Mouse (Mus musculus) cerebellum, postnatal 4 days (tissue): ENCODE measurements at regions not wholly inside any gene's neighbourhood (a gene's known extent, or its start where the extent isn't known, plus 50 kb on each side); places are given as distances from the start of the nearest gene placed in this dataset.
A peak's percentile ranks its signal among the peaks of the same experiment; 100 is the strongest.

Experiments
- DNase-seq, 2 experiments: peaks; one replicate each; pipeline ENCODE4 v3.0.0; 2022; ENCODE audit warnings: low spot score in 2 of 2, mixed read lengths in 1 of 2

DNA sequence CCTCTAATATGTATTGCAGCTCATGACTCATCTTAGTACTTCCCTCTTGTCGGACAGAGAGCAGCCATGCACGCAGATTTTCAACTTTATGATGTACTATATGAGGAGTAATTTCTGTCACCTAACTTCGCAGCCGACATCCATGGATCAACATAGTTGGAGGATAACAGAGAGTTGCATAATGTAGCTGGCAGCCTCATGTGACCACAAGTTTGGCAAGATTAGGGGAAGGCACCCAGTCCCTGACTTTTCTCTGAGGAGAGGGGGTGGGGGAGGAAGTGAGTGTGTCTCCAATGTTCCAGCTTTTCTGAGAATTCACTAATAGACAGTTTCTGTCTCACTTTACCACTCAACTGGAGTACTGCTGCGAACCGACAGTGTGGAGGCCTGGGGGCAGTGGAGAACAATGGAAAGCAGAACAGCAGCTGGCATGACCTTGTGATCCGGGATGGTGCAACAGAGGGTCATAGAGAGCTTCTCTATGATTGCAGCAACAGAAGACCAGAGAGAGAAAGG, 424.0 kb downstream of the Ptprc start:
- no peak for DNase-seq

- no peak for DNase-seq
Observed at GRCm38 (mm10) chr1:137750894-137751293, 424.6 kb downstream of the Ptprc start.

DNA sequence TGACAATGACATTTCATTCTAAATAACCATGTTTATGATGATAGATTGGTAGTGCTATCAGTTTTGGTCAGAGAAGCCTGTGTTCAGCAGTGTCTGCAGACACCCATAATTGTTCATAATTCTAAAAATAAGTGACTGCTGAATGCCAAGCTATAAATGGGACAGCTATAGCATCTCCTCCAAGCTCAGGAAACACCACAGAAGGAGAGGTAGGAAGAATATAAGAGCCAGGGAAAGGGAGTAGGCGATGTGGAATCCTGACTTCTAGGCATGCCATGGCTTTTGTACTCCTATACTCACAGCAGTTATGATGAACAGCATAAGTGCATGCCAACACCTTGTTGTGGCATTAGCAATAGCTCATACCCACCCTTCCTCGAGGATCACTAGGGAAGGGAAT, 429.4 kb downstream of the Ptprc start:
- DNase-seq: no peak

- DNase-seq: no peak
Observed at GRCm38 (mm10) chr1:137738157-137738851, 437.2 kb downstream of the Ptprc start.

DNA sequence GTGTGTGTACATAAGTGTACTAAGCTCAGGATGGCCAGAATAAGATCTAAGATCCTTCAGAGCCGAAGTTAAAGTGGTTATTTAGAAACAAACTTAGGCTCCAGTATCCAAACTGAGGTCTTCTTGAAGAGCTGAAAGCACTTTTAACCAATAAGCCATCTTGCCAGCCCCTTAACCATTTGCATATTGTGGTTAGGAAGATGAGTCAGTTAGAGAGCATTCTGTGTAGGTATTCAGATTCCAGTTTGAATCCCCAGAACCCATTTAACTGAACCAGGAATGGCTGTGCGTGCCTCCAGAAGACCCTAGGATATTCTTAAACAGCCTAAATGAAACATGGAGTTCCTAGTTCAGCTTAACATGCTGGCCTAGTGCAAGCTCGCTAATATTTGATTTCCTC, 471.6 kb downstream of the Ptprc start:
- no peak for DNase-seq

DNA sequence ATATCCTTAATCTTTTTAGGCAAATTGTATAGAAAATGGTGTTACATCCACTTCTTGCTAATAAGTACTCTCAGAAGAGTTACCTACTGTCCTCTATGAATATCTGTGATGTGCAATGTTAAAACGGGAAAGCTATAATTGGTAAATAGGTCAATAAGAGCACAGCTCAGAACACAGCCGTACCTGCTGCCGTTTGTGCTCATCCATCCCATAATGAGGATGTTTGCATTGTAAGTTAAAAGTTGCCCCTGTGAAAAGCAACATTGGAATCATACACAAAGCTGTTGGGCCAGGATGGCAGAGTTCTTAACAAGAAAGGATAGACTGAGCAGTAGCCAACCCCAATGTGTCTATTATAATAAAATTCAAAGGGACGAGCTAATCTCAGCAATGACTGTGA, 476.6 kb downstream of the Ptprc start:
- DNase-seq: no peak

- DNase-seq: no peak
Observed at GRCm38 (mm10) chr1:137697289-137697688, 478.2 kb downstream of the Ptprc start.

DNA sequence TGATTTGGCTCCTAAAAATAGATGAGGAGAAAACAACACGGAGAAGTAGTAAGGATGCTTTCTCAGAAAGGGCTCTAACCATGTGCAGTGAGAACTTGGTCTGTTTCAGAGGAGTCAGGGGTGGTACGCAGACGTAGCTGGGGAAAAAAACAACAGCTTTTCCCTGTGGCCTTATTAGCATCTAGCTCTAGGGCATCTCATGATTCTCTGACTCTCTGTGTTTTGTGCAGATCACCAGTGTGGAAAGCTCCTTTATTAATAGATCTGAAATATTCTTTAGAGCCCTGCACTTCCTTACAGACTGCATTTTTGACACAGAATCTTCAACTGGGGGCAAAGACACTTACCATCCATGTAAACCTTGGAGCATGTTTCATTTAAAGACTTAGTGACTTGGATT, 478.7 kb downstream of the Ptprc start:
- no peak for DNase-seq

DNA sequence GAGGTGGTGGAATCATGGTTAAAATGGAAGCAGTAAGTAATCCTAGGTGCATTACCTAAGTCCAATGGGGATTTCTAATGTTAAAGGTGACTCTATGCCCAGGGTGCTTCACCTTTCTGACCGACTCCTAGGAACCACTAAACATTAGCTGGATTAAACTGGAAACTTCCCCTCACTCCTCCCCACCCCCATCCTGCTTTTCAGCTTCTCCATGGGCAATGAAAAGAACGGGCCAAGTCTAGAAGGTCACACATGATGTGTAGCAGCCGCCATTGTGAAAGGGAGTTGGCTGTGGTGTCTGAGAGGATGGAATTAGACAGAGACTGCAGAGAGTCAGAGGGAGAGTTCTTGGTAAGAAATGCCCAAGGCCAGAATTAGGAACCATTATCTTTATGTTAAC, 479.8 kb downstream of the Ptprc start:
- no peak for DNase-seq

- DNase-seq: no peak
Observed at GRCm38 (mm10) chr1:137692525-137692924, 483.0 kb downstream of the Ptprc start.

- peak in 1 of 2 experiments; percentile 32 for DNase-seq
Observed at GRCm38 (mm10) chr1:137690860-137691595, 484.5 kb downstream of the Ptprc start.

DNA sequence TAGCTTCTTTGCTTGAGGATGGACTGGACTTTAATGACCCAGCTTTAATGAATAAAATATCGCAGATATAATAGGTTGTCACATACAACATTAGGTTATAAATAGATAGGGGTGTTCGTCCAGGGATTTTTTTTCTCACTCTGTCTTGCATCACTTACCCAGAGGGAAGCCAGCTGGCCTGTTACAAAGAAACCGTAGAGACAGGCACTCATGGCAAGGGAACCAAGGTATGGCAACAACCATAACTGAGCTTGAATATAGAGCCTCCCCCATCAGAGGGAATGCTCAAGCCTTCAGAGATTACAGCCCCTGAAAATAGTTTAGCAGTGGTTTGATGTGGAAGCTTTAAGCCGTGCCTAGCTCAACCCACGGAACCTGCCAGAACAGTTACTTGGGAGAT, 504.9 kb downstream of the Ptprc start:
- no peak for DNase-seq

DNA sequence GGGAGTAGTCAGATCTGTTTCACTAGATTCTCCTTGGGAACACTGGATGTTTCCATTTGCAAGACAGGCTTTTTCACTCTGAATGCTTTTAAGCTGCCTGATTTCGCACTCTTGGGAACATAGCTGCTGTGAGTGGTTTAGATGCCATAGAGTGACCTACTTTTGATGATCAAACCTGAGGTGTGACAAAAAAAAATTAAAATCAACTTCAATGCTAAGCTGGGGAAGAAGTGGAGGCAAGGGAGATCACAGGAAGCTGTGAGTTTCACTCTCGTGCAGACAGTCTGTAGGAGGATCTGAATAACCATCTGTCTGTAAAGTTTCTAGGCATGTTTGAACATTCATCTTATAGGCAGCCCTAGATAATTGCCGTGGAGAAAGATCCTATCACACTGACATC, 505.7 kb downstream of the Ptprc start:
- DNase-seq: no peak

DNA sequence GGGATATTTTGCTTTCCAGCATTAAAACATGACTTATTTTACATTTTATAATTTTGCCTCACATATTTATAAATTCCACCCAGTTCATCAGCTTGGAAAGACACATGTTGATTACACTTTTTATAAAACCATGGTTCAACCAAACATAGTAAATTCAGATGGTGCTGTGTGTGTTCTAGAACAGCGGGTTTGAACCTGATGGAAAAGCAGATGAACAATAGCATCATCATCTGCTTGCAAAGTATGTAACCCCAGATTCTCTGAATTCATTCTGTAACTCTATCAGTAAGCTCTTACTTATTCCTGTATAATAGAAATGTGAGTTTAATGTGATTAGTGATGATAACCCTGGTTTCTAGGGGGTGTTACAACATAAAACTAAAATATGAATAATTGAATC, 517.4 kb downstream of the Ptprc start:
- no peak for DNase-seq

GRCm38 (mm10) chr1:137656900-137657458, 518.5 kb downstream of the Ptprc start:
- DNase-seq: peak; percentile 37 to 67

- DNase-seq: no peak
Observed at GRCm38 (mm10) chr1:137654171-137654570, 521.3 kb downstream of the Ptprc start.

DNA sequence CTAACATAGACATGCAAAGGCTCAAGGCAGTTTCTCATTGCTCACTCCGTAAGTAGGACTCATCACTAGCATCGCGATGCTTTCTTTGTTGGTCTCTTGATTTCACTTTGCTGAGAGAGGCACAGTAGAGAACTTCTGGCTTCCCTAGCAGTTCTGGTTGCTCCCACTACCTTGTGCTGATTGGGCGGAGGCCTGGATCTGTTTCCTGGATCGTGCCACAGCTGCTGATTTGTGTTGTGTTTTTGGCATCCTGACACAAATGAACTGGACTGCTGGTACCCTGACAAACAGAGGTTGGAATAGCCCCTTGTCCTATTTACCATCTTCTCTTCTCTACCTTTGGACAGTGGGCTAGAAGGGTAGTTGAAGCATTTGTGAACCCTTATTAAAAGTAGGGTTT, 522.0 kb downstream of the Ptprc start:
- no peak for DNase-seq

GRCm38 (mm10) chr1:137650629-137651028, 524.9 kb downstream of the Ptprc start:
- no peak for DNase-seq

DNA sequence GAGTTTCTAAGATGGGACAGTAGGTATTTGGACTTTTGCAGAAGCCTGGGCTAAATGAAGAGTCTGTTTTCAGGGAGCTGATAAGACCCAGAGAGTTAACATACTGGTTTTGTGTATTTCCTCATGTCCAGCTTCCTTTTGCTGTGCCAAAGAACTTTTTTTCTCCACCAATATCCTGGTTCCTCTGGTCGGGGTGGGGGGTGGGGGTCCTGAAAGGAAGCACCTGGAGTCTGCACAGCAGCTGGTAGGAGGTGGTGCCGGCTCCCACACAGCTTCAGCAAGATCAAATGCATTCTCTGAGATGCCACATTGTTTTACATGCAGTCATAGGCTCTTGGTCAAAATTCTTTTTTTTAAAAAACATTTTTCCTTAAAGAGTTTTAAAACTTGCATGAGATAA, 525.4 kb downstream of the Ptprc start:
- DNase-seq: no peak

DNA sequence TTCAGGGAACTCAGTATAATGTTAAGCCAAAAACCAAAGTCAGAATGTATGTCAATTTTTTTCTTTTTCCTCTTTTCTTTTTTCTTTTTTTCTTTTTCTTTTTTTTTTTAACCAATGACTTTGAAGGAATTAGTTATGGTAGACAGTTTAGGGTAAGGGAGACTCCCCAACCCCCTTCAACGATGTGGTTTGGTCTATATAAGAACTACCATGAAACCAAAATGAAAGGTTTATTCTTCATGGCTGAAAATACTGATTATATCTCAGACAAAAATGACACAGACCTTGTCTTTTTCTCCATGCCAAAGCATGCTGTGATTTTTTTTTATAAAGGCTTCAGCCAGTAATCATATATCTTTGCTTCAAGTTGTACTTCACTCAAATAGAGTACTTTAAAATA, 526.7 kb downstream of the Ptprc start:
- DNase-seq: no peak

DNA sequence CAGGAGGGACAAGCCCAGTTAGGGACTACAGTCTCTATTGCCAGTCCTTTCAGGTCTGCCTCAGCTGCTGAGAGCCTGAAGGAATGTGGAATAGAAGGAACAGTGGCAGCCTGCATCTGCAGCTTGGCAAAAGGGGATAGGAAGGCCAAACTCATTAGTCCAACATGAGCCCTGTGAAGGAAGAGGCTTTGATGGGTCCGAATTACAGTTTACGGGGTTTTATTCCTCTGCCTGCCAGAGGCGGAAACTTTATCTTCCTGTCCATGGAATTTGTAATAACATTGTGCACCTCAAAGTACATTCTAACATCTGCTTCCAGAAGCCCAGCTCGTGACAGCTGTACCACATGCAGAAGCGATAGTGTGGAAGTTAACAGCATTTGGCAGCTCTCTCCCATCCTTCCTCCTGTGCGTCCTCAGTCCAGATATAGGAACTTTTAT, 530.9 kb downstream of the Ptprc start:
- DNase-seq: no peak

GRCm38 (mm10) chr1:137643508-137643907, 532.0 kb downstream of the Ptprc start:
- no peak for DNase-seq

GRCm38 (mm10) chr1:137640848-137641247, 534.7 kb downstream of the Ptprc start:
- DNase-seq: no peak
